Mouse (Mus musculus): ENCODE data around the gene Zfp422. TPM values are rescaled to one million over a fixed set of nuclear protein-coding genes. Genes with fewer than 3 reads are reported as not detected.

Gene Zfp422
- polyA plus RNA-seq, 1 experiment from 2014 or later, result 97.7 TPM

DNA sequence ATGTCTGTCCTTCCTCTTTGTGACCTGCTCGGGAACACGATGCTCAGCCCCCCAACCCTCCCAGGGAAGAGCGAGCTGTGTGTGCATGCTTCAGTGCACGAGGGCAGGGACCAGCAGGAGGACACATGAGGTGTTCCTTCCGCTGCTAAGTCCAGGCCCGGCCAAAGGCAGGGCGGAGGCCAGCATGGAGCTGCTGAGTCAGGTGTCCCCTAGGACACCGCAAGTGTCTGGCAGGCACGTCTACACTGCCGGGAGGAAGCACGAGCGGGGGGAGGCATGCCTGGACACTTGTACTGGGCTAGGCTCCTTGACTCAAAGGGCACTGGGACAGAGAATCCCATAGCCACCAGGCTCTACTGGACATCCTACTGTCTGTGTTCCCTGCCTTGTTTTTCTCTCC is 19.0 kb upstream of the Zfp422 start:
- Histone ChIP-seq H3K9ac (no peak overlapping the region), H3K36me3 (no peaks in the 10 kb centered on the region), H3K4me1 (replicated peaks) (peaks cover 46% of the 10 kb centered on the region), H3K9me3 (replicated peaks) (no peaks in the 10 kb centered on the region), H3K4me2 (no peak overlapping the region), H3K27me3 (replicated peaks) (no peaks in the 10 kb centered on the region), H3K27ac (ENCODE audit: poor library complexity, severe bottlenecking) (no peak overlapping the region), H3K4me3 (no peak overlapping the region)
- no peak for ATAC-seq (ENCODE audit: insufficient number of reproducible peaks, low FRiP score)
- WGBS, result 66% methylated on average over 12 of the region's 12 CpGs

DNA sequence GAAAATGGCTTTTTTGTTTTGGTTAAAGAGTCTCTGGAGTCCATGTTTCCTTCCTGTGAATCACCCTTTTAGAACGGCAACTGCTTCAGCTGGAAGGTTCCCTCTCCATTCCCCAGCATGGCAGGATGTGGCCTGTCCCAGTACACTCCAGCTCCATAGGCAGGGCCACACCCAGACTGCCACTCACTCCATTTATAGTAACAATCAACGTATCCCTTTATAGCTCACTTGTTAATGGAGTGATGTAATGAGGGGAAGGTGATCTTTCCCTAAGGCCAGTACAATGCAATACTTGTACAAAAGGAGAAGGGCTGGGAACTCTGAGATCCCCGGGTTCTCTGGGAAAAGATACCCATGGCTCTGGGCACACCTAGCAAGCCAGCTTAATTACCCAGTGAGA is 15.5 kb upstream of the Zfp422 start:
- H3K9ac ChIP-seq, result no peak overlapping the region
- H3K27me3 ChIP-seq (replicated peaks), result no peaks in the 10 kb centered on the region
- WGBS, result 22% methylated on average over 3 of the region's 3 CpGs
- H3K4me3 ChIP-seq, result no peak overlapping the region
- peak overlapping the region; percentile 65 for H3K27ac ChIP-seq (ENCODE audit: poor library complexity, severe bottlenecking)
- no peak overlapping the region for H3K4me2 ChIP-seq
- no peaks in the 10 kb centered on the region for H3K36me3 ChIP-seq
- H3K4me1 ChIP-seq (replicated peaks), result peaks cover 30% of the 10 kb centered on the region
- H3K9me3 ChIP-seq (replicated peaks), result no peaks in the 10 kb centered on the region
- ATAC-seq (ENCODE audit: insufficient number of reproducible peaks, low FRiP score), result peak; percentile 48; the same call in 1 of the 2 replicates

DNA sequence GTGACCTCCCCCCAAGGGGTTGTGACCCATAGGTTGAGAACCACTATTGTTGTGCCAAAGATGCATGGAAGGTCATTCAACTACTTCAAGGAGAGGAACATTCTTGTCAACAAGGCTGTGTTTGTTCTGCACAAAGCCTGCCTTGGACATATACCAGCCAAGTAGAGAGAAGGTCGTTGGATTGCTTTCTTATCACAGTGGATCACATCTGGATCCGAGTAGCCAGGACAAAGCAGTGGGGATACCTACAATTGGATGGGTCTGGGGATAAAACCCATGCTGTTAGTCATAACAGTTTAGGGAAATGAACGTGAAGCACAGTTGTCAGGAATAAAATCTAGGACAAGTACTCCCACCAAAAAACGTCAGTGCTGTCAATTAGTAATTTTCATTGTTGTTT is 15.1 kb upstream of the Zfp422 start:
- Histone ChIP-seq H3K4me2 (no peak overlapping the region), H3K27me3 (replicated peaks) (no peaks in the 10 kb centered on the region), H3K4me1 (replicated peaks) (peaks cover 34% of the 10 kb centered on the region), H3K9ac (no peak overlapping the region), H3K27ac (ENCODE audit: poor library complexity, severe bottlenecking) (peak overlapping the region; percentile 65), H3K4me3 (no peak overlapping the region), H3K36me3 (no peaks in the 10 kb centered on the region), H3K9me3 (replicated peaks) (no peaks in the 10 kb centered on the region)
- 56% methylated on average over 4 of the region's 4 CpGs for WGBS
- ATAC-seq (ENCODE audit: insufficient number of reproducible peaks, low FRiP score), result no peak

DNA sequence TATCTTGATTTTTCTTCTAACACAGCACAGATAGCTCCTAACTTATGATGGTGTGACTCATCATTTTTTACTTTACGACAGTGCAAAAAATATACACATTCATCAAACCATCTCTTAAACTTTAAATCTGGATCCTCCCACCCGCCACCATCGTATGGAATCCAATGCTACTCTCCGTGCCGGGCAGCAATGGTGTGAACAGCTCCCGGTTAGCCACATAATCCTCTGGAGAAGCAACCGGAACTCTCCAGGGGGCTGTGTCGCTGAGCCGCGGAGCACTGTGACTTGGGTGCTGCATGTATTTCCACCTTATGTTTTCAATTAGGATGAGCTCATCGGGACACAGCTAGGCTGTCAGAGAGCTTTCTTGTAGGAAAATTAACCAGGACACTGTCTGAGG is 14.1 kb upstream of the Zfp422 start:
- peaks cover 35% of the 10 kb centered on the region for H3K4me1 ChIP-seq (replicated peaks)
- WGBS, result 77% methylated on average over 11 of the region's 11 CpGs
- no peaks in the 10 kb centered on the region for H3K9me3 ChIP-seq (replicated peaks)
- no peak overlapping the region for H3K9ac ChIP-seq
- no peaks in the 10 kb centered on the region; the same call in 1 of the 2 replicates for H3K27me3 ChIP-seq (replicated peaks)
- ATAC-seq (ENCODE audit: insufficient number of reproducible peaks, low FRiP score), result no peak
- no peaks in the 10 kb centered on the region for H3K36me3 ChIP-seq
- no peak overlapping the region for H3K27ac ChIP-seq (ENCODE audit: poor library complexity, severe bottlenecking)
- no peak overlapping the region for H3K4me2 ChIP-seq
- no peak overlapping the region for H3K4me3 ChIP-seq

DNA sequence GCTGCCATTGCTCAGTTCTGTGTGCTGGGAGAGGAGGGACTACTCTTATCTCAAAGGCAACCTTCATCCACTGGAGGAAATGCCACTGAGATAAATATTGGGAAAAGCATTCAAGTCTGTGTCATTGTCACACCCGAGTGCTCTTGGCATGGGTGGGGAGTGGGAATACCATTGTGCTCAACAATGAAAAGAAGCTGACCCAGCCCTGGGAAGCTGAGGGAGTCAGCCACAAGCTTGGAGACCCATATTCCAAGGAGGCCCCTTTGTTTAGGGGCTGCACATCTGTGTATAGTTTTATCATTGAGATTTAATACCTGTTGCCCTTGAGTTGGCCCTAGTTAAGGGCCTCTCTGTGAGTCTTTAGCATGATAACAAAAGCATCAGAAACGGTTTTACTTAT is 10.9 kb upstream of the Zfp422 start:
- Histone ChIP-seq H3K27ac (ENCODE audit: poor library complexity, severe bottlenecking) (no peak overlapping the region), H3K4me2 (no peak overlapping the region), H3K27me3 (replicated peaks) (no peaks in the 10 kb centered on the region; the same call in 1 of the 2 replicates), H3K9ac (no peak overlapping the region), H3K9me3 (replicated peaks) (no peaks in the 10 kb centered on the region), H3K36me3 (no peaks in the 10 kb centered on the region), H3K4me3 (no peak overlapping the region), H3K4me1 (replicated peaks) (peaks cover 54% of the 10 kb centered on the region)
- 42% methylated on average over 2 of the region's 2 CpGs for WGBS
- no peak for ATAC-seq (ENCODE audit: insufficient number of reproducible peaks, low FRiP score)

DNA sequence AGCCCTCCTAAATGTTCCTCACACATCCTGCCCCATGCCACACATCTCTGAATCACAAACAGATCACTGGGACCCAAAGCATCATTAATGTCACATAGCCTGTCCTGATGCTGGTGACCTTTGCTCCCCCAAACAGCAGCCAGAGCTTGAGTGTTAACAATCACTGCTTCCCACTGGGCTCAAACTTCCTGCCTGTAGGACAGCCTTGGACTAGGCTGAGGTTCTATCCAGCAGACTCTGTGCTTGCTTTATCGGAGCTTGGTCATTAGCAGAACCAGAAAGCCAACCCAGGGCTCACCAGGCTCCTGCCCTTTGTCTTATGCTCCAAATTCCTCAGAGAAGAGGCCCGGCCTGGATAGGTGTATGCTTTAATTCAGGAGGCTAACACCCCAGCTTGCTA is 10.1 kb upstream of the Zfp422 start:
- ATAC-seq (ENCODE audit: insufficient number of reproducible peaks, low FRiP score), result no peak
- Histone ChIP-seq H3K27me3 (replicated peaks) (no peaks in the 10 kb centered on the region; the same call in 1 of the 2 replicates), H3K4me3 (no peak overlapping the region), H3K4me2 (no peak overlapping the region), H3K9ac (no peak overlapping the region), H3K9me3 (replicated peaks) (no peaks in the 10 kb centered on the region), H3K27ac (ENCODE audit: poor library complexity, severe bottlenecking) (no peak overlapping the region), H3K4me1 (replicated peaks) (peaks cover 56% of the 10 kb centered on the region), H3K36me3 (no peaks in the 10 kb centered on the region)
- WGBS, result 81% methylated on average over 2 of the region's 2 CpGs

DNA sequence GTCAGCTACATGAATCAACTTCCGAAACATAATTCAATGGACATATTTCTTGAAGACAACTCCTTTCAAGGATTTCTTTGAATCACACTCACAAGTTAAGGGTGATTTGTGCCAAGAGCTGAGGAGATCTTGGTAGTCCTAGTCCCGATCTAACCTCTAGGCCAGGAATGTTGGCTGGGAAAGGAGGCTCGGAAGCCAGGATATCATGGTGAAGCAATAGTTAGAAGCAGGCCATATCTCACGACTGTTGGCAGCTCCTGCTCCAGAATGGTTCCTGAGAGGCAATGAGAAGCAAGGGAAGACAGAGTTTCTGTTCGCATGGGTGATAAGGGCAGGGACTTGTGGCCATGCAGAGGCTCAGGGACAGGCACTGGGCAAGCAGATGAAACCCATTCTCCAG is 8.7 kb upstream of the Zfp422 start:
- H3K36me3 ChIP-seq, result no peaks in the 10 kb centered on the region
- H3K4me1 ChIP-seq (replicated peaks), result peaks cover 51% of the 10 kb centered on the region
- no peak overlapping the region for H3K27ac ChIP-seq (ENCODE audit: poor library complexity, severe bottlenecking)
- no peak overlapping the region for H3K4me2 ChIP-seq
- WGBS, result 57% methylated on average over 5 of the region's 5 CpGs
- no peaks in the 10 kb centered on the region for H3K9me3 ChIP-seq (replicated peaks)
- no peak overlapping the region for H3K9ac ChIP-seq
- no peaks in the 10 kb centered on the region; the same call in 1 of the 2 replicates for H3K27me3 ChIP-seq (replicated peaks)
- no peak overlapping the region for H3K4me3 ChIP-seq
- no peak for ATAC-seq (ENCODE audit: insufficient number of reproducible peaks, low FRiP score)

DNA sequence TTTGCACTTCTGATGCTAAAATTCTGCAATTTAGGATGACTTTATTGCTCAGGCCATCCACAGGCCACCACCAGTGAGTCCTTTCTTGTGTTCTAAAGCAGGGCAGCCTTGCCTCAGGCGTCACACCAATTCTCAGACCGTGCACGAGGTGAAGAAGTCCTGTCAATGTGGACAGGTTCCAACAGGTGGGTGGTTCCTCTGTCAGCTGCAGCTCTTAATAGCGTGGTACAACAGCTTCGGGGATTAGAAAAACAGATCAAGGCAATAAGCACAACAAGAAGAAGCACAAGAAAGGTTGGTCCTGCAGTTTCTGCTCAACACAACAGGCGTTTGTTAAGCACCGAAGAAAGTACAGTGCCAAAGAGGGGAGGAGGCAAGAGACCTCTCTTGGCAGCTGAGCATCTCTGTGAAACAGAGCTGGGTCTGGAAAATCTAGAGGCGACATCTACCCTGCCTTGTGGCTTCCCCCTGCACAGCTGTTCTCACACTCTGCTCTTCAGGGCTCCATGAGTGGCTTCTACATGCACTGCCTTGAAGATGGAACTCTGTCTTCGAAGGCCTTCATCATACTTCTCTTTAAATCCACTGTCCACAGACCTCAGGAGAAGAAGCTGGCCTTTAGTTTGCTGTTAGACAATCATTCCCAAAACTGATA is 7.9 kb upstream of the Zfp422 start:
- H3K9me3 ChIP-seq (replicated peaks), result no peaks in the 10 kb centered on the region
- H3K36me3 ChIP-seq, result no peaks in the 10 kb centered on the region
- H3K4me2 ChIP-seq, result no peak overlapping the region
- WGBS, result 78% methylated on average over 9 of the region's 9 CpGs
- peaks cover 51% of the 10 kb centered on the region for H3K4me1 ChIP-seq (replicated peaks)
- no peaks in the 10 kb centered on the region; the same call in 1 of the 2 replicates for H3K27me3 ChIP-seq (replicated peaks)
- no peak overlapping the region for H3K4me3 ChIP-seq
- no peak for ATAC-seq (ENCODE audit: insufficient number of reproducible peaks, low FRiP score)
- no peak overlapping the region for H3K9ac ChIP-seq
- peak overlapping the region; percentile 98; the same call in 1 of the 2 replicates for H3K27ac ChIP-seq (ENCODE audit: poor library complexity, severe bottlenecking)

DNA sequence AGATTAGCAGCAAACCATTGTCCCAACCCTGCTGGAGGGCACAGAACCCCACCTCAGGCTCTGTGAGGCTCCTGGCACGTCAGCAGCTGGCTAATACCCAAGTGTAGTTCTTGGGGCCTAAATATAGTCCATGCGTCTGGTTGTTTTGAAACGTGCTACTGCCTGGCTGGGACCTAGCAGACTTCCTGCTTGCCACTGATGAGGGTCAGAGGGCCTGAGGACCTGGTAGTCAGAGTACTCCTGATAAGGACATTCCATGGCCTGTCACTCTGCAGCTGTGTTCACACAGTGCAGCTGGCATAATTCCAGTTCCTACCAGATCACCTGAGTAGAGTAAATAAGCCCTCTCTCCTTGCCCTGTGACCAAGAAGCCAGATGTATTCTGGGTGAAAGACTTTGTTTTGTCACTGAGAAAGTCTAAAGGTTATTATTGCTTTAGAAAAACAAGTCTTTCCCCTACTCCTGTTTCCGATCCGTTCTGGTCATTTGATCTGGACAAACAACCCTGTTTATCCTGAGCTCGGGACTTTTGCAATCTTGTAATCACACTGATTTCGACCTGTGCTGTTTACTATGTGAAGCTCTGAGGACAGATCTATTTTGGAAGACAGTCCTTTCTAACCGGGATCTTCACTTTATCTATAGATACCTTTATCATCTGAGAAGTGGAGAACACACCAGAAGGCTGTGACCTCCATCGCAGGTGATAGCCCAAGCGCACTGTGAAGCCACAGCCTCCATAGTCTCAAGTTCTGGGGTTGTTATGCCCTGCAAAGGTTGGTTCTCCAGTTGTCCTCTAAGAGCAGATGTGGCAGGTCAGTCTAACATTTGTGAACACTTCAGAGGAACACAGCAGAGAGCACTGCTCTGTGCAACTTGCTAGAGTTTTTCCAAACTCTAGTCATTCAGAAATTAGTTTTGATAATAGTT is 6.7 kb upstream of the Zfp422 start:
- 16% methylated on average over 10 of the region's 10 CpGs for WGBS
- no peak overlapping the region for H3K4me3 ChIP-seq
- H3K4me2 ChIP-seq, result no peak overlapping the region
- H3K9me3 ChIP-seq (replicated peaks), result no peaks in the 10 kb centered on the region
- peak overlapping the region; percentile 98 for H3K27ac ChIP-seq (ENCODE audit: poor library complexity, severe bottlenecking)
- H3K4me1 ChIP-seq (replicated peaks), result peaks cover 51% of the 10 kb centered on the region
- peak; percentile 94 for ATAC-seq (ENCODE audit: insufficient number of reproducible peaks, low FRiP score)
- peak overlapping the region; percentile 23; the same call in 1 of the 2 replicates for H3K9ac ChIP-seq
- no peaks in the 10 kb centered on the region; the same call in 1 of the 2 replicates for H3K27me3 ChIP-seq (replicated peaks)
- no peaks in the 10 kb centered on the region for H3K36me3 ChIP-seq

DNA sequence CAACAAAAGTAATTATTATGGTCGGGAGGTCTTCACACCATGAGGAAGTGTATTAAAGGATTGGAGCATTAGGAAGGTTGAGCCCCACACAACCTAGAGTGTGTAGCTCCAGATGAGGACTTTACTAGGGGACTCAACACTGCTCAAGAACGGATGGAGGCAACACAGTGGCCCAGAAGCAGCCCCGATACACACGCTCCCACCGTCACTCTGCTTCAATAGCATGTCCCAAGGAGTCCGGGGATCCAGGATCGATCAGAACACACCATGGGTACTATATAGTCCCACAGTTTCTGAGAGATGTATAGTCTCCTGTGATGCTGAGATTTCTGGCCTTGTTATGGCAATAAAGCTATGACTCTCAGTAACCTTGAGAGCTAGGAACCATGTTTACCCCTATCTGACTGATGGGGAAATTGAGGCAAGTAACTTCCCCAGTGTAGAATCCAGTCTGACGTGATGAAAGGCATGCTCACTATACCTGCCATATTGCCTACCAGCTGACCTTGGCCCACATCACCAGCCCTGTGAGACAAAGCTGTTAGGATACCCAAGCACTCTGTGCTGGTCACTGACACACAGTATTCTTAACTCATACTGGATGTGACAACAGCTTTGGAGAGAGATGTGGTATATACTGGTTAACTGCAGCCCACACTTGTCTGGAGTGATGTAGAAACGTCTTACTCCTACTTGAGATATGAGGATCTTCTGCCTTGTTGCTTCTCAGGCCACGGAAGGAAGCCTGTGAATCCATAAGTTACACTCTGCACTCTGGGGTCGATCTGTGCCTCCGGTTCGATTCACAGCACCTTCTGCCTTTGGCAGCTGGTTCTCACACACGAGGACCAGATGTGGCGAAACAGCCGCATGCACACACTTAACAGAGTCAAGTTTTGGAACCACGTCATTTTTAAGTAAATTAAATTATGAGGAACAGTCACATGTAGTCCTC is 5.2 kb upstream of the Zfp422 start:
- ATAC-seq (ENCODE audit: insufficient number of reproducible peaks, low FRiP score), result no peak
- 89% methylated on average over 17 of the region's 17 CpGs for WGBS
- H3K36me3 ChIP-seq, result no peaks in the 10 kb centered on the region
- H3K9ac ChIP-seq, result no peak overlapping the region
- H3K4me2 ChIP-seq, result no peak overlapping the region
- H3K4me1 ChIP-seq (replicated peaks), result peaks cover 41% of the 10 kb centered on the region
- no peaks in the 10 kb centered on the region for H3K9me3 ChIP-seq (replicated peaks)
- H3K27me3 ChIP-seq (replicated peaks), result no peaks in the 10 kb centered on the region; the same call in 1 of the 2 replicates
- peak overlapping the region; percentile 98 for H3K27ac ChIP-seq (ENCODE audit: poor library complexity, severe bottlenecking)
- H3K4me3 ChIP-seq, result no peak overlapping the region
